Mouse (Mus musculus) spleen, adult 18-20 months (tissue): ENCODE results near the gene Osbpl5.
A peak's percentile ranks its signal among the peaks of the same experiment; 100 is the strongest.

Source experiments
- DNase-seq, 2 experiments: peaks; one replicate each; pipeline ENCODE4 v3.0.0; 2022; ENCODE audit warnings: mixed read lengths in 2 of 2

Gene Osbpl5

DNA sequence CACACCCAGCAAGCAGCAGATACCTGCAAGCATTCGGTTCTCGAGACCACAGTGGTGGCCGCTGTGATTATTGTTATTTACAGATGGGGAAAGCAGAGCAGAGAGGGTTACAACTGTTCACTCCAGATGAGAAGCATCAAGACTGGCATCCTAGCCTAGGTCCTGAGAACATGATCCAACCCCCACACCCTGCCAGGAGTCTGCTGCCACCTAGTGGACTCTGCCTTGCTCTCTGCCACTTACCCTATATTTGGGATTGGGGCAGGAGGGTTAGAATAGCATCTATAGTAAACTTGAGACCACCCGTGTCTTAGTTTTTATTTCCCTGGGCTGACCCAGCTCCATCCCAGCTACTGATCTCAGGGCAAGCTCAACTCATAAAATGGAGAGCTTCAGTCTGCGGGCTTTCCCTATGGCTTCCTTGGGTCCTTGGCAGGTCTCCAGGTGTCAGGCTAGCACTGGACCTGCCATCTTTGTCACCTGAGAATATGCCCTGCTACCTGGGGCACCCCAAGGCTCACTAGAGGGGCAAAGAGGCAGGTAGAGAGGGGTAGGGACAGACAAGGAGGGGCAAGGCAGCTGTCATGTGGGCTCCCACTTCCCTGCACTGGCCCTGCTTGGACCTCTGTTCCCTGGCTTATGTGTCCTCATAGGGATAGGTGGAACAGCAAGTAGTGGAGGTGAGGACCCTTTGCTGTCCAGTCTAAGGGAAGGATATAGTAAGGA is 2.6 kb downstream of the Osbpl5 start:
- DNase-seq, result peak; percentile 29 to 49

DNA sequence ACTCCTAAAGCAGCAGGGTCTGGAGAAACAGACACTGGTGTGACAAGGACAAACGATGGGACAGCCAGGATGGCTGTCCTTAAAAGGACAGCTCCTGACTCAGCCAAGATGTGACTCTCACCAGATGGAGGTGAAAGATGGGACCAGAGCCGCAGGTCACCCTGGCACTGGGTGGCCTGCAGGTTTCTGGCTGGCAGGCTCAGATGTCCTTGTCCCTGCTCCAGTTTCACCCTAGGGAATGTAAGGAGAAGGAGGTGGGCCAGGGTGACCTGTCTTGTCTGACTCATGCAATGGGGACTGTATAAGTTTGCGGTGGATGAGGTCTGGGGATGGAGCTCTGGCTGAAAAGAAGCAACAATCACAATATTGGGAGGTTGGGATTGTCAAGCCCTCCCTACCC is 4.2 kb downstream of the Osbpl5 start:
- no peak for DNase-seq

DNA sequence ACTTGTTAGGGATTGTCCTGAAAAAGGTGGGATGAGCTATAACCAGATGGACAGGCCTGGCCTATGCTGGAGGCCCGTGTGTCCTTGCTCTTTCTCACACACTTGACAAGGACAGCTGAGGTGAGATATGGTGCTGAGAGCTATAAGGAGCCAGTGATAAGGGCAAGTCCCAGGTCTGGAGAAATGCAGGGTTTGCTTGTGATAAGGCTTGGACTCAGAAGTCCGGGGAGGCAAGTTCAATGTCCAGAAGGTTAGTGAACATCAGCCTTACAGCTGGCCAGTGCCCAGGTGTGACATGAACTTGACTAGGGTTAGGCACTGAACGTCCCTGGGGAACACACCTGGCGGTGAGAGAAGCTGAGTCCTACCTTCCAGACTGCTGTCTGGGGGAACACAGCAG is 4.7 kb downstream of the Osbpl5 start:
- DNase-seq, result no peak

DNA sequence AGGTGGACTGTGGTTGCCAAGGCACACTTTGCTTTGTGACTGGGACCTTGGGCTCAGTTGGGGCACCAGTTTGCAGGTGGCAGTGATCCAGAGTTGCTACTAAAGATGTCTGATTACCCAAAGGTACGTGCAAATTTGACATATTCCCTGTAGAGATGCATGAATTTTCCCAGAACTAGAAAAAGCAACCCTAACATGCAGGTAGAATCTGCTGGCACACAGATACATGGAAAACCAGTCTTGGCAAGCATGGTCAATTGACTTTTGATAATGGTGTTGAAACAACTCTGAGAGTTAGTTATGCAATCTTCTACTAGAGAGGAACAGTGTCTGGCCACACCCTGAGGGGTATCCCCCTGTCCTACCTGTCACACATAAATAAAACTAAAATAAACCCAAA is 5.4 kb downstream of the Osbpl5 start:
- DNase-seq, result no peak

DNA sequence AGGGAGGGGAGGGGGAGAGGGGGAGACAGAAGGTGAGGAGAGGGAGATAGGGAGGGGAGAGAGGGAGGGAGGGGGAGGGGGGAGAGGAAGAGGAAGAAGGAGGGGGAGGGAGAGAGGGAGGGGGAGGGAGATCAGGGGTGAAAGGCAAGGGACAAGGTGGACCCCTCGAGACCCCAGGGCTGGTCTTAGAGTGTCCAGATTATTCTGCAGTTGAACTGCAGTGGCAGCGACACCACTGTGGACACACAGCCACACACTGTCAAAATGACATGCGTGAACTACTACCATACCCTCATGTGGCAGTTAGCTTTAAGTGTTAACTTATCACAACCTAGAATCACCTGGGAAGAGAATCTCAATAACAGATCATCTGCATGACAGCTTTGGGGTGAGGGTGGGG is 7.7 kb downstream of the Osbpl5 start:
- DNase-seq, result no peak

DNA sequence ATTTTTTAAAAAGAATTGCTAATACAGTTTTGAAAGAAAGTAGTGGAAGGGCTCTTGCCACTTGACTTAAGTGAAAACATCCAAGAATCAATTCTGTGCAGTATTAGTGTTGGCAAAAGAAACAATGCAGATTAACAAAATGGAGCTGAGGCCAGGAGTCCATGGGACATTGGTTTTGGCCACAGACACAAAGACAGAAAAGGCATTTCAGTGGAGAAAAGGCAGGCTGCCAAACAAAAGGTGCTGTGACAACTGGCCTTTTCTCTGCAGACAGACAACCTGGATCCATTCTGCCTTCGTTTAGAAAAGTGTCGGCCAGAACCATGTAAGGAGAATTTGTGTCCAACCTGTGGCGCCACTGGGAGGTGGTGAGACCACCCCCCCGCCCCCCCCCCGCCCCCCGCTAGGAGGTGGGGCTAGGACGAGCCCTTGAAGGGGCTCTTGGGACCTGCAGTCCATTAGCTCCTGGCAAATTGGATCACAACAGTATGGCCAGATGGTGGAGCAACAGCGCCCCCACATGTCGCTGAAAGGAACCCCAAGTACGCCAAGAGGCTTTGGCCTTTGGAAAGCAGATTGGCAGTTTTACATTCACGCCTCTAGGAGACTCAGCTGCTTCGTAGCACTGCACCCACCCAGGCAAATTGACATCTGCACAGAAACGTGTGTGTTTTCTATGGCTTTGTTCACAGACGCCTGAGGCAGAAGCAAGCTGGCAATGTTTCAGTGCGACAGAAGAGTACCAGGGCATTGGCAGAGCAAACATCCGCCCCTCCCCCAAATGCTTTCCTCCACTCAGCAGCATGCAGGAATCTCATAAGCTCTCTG is 8.5 kb downstream of the Osbpl5 start:
- peak; percentile 61 to 83 for DNase-seq

DNA sequence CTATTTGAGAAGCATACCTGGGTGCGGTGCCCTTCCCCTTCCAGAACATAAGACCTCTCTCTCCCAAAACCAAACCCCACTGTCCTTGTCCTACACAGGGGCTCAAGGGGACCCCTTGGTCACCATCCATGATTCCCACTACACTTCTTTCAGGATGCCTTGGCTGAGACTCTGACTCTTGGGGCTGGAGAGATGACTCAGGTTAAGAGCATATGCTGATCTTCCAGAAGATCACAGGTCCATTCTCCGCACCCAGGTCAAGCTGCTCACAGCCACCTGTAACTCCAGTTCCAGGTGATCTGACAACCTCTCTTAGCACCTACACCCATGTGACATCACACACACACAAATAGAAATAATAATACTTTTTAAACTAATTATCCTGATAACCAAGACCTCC is 16.1 kb downstream of the Osbpl5 start:
- no peak for DNase-seq

DNA sequence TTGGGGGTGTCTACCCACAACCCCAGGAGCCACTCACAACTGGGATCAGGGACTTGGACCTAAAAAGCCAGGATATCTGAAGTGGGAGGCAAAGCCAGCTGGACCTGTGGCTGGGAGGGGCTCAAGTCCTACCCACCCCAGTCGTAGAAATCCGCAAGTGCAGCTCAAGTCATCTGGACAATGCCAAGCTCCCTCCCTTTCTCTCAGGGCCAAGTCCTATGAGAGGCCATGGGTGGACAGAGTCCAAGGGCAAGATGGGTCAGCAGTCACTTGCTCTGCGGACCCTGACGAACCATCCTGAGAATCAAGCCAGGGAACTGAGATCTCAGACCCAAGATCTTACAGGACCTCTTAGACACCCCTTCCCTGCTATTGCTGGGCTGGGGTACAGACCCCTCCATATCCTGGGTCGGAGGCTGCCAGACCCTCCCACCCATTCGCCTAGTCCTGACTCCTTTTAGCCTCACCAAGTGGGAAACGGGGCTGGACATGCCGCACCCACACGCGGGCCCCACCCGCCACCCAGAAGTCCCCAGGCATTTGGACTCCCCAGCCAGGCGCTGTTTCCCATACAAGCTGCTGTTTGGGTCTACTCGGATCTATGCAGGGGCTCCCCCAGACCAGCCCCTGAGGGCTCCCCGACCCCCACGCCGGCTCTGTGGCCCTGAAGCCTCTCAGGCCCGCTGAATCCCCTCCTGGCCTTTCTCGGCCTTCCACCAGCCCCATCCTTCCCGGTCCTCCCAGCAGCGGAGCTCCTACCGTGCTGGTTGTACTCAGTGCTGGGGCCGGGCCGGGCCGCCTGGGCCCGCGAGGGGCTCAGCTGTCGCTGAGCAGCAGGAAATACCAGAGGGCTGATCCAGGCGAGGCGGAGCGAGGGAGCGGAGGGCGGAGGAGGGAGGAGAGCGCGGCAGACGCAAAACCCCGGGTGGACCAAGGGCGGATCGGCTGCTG is 17.0 kb downstream of the Osbpl5 start:
- DNase-seq, result peak; percentile 17 to 43

DNA sequence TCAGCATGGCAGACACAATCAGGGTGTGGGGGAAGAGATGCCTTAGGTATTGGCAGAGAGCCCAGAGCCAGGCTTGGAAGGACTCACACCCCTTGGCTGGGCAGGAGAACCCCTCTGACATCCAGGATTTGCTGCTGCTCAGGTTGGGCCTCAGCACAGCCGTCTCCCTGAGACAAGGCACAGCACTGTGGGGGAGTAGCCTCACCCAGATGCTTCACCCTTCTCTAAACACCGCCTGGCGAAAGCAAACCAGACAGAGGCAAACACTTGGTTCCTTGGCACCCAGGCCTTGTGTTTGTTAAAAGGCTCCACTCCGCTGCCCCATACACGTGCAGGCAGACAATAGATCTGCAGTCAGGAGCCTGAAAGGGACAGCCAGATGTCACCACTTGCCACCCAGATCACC is 18.2 kb downstream of the Osbpl5 start:
- no peak for DNase-seq

DNA sequence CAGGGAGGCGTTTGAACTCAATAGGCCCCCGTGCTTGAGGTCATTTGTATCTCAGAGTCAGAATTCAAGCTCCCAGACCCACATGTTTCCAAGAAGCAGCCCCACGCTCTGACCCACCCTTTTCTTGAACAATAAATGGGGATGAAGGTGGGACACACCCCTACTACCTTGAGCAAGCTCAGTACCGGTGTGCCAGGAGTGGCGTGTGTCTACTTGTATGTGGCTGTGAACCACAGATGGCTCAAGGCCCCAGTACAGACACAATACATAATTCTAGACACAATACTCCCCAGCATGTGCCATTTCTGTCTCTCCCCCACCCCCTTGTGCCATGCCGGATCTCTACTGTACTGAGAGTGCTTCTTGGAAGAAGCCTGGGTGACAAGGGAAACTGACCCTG is 18.6 kb downstream of the Osbpl5 start:
- DNase-seq, result no peak

DNA sequence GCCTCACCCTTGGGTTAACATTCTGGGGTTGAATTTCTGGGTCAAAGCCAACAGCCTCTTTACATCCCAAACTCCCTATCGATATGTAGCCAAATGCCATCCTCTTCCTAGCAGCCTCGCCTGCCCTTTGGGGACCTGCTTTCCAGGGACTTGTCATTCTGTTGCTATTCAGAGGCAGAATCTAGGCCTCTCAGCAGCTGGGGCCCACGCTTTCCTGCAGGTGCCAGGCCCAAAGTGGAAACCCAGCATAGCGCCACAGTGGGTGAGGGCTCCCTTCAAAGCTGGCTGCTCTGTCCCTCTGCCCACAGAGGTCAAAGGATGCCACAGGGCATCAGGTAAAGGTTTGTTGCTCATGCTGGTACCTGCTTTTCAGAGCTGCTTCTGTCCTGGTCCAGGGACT is 23.0 kb downstream of the Osbpl5 start:
- no peak for DNase-seq

DNA sequence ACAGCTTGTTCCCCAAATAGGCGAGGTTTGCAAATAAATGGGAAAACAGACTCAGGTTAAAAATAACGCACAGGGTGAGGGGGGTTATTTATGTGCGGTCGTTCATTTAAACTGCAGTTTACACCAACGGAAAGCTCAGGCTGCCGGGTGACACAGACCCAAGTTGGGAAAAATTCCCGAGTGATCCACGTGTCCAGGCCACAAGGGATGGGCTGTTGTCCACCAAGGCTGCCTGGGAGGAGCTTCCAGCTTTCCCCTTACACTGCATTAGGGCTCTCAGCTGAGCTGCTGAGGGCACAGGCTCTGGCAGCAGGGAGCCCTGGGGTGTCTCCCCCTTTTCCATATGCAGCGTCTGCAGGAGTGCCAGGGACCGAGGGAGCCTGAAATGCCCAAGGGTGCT is 26.9 kb downstream of the Osbpl5 start:
- no peak for DNase-seq

DNA sequence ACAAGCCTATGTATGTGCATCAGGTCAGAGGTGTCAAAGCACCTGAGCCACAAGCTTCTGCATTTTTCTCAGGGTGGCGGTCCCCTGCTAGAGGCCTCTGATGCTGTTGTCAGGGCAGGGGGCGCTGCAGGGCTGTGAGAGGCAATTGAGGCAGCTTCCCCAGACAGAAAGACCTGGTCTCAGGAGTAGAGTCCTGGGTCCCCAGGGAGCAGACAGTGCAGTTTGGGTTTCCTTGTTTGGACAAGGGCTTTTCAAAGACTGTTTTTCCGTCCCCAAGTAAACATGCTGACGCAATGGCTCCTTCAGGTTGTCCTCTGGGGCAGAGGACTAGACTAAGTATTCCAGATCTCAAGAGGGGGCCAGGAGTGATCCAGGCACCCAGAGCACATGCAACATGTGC is 30.4 kb downstream of the Osbpl5 start:
- DNase-seq, result no peak

DNA sequence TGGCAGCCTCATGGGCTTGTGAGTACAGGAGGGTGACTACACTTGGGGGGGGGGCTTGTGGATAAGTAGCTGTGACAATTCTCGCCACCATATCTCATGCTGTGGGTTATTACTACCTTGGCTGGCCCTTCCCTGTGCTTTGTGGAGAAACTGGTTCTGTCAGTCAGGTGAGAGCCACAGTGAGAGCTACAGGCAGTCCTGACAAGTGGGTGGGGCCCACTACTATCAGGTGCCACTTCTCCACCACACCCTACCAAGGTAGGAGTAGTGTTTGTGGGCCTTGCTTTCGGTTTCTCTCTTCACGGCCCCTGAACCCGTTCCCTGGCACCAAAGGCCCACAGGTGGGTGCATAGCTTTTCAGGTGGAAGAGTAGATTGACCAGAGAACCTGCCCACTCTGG is 32.9 kb downstream of the Osbpl5 start:
- no peak for DNase-seq

DNA sequence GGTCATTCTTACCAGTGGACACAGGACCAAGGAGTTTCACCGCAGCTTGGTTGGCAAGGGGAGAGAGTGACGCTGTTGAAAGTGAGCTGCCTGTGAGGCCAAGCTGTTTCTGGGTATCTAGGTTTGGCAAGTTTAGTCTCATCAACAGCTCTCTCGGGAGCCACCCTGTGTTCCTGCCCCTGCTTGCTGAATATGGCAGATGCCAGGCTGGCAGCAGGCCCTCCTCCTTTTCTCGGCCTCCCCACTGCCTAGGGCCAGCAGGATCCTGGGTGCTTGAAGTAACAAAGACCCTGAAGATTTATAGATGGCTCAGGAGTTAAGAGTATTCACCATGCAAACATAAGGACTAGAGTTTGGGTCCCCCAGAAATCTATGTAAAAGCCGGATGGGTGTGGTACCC is 34.1 kb downstream of the Osbpl5 start:
- DNase-seq, result no peak

DNA sequence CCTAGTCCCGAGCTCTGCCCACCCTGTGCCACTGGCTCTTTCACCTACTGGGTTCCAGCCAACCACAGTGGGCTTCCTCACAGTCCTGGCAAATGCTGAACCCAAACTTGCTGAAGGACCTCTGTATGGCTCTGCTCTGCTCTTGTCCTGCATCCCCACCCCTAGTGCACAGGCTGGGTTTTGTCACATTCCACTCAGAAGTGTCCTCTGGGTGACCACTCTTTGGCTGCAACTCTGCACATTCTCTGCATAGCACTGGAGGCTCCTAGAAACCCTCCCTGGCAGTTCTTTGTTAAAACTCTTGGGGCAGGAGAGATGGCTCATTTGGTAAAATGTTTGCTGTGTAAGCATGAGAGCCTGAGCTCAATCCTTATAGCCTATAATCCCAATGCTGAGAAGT is 39.0 kb downstream of the Osbpl5 start:
- no peak for DNase-seq

DNA sequence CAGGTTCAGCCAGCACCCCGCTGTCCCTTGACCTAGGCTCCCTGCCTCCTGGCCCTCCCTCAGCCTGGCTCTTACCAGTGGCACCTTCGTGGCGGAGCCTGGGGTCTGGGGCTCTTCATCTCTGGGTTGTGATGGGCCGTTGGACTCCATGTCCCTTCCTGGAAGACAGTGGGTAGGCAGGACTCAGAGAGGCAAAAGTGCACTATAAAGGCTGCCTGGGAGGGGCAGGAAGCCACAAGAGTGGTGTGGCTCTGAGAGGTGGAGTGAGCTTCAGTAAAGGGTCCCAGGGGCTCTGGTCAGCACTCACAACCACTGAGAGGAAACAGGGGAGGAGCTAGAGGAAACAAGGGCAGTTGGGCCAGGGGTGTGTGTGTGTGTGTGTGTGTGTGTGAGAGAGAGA is 43.4 kb downstream of the Osbpl5 start:
- peak; percentile 41 to 51 for DNase-seq

DNA sequence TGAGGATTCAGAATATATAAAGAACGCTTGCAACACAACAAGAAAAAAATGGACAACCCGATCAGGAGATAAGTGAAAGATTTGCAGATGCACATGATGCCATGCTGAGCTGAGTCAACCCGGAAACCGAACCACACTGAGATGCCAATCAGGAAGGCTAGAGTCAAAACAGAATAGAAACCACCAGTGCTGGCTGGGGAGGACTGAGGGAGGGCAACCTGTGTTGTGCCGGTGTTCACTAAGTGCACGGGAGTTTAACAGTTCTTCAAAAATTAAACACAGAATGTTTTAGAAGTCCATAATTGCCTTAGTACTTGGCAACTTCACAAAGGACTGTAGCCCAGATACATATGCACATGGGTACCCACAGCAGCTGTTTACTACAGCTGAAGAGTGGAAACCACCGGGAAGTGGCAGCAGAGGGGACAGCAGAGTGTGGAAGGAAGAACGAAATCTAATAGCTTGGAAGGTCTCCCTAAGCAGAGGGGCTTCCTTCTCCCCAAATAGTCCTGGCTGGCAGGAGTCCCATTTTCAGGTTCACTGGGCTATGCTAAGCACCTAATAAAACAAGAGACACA is 43.9 kb downstream of the Osbpl5 start:
- peak in 1 of 2 experiments; percentile 32 for DNase-seq

DNA sequence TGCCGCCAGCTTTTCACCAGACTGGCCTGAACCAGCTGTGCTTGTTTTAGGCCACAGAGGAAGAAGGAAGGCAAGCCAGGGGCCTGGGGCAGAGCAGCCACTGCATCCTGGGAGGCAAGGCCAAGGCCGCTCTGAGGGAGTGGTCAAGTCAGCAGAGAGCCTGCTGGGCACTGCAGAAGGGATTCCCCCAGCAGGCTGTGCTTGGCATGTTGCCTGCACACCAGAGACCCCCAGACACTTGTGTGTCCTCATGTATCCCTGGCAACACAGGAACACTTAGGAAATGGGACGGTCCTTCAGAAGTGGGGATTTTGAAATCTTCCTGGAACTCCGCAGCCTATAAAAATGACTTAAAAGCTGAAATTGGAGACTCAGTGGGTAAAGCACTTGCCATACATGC is 44.8 kb downstream of the Osbpl5 start:
- no peak for DNase-seq

DNA sequence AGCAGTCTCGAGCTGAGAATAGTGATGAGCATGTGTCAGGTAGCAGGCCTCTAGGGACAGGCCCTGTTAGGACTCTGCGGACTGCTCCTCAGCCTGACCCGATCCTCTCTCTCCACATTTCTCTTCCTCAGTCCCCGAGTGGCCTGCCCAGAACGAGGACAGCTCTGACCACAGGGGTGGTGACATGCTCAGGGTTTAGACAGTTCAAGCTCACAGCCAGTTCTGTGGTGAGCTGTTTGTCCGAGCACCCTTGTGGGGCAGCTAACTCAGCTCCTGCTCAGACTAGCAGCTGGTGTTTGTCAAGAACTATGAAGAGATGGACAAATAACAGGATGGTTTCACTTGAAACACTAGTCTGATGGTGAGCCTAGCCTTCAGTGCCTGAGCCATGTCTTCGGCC is 45.4 kb downstream of the Osbpl5 start:
- no peak for DNase-seq

DNA sequence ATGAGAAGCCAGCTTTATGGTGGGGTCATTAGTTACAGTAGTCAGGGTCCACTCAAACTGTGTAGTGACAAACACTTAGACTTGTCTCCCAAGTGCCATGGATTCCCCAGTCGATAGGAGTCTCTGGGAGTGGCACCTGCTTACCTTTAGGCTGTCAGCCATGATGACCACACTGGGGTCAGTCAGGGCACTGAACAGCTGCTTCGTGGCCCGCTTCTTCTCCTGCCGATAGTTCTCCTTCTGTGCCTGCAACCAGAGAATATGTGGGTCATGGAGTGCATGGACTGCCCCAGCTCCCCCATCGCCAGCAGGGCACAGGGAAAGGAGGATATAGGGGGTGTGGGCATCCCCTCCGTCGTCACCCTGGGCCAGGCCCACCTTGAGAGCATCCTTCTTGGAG is 47.4 kb downstream of the Osbpl5 start:
- no peak for DNase-seq

DNA sequence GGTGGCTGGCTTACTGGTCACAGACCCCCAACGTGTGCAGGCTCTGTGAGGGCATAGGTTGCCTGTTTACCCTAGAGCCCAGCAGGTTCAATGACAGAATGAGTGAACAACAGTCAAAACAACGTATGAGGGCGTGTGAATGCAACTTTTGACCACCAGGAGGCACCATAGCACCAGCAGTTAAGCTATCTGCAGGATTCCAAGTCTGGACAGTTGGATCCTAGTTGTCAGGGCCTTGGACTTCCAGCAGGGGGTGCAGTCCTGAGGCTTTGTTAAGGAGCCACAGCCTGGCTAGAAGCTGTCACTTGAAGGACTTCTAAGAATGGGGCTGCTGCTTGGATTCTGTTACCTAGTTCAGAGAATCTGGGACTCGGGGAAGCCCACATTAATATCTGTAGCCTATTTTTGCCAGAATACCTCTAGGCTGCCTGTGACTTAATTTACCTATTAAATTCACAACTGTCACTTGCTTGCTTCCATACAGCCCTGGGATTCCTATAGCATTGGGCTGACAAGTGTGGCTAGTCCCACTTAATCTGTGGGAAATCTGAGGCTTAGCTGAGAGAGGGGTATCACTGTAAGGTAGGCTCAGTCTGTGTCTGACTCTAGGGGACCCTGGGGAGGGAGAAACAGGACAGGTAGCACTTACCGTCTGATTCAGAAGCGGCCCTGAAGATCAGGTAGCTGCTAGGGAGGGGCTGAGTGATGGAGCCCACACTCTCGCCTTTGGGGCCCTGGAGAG is 49.9 kb downstream of the Osbpl5 start:
- DNase-seq, result peak; percentile 67 to 86
